Mouse (Mus musculus): ENCODE data around the gene St7.

The St7 gene

DNA sequence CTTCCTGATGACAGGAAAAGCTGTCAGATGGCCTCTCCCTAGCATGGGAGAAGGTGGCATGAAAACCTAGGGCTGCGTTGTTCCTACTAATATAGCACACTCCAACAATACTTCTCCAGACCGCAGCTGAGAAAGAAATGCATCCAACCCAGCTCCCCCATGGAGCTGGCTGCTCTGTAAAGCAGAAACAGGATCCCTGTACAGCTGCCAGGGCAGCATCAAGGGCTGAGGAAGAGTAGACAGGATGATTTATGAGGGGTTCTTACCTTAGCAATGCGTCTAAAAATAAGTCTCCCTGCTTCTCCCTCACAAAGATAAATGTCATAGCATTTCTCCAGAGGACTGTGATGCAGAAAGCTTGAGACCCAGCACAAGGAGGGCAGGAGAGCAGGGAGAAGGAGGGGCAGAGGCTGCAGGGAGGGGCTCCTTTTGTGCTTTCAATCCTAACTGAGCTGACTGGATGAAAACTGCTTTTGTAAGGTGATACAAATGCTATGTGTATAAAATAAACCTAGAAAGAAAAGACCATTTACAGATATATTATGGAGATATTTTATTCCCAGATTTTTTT is 124.2 kb downstream of the St7 start:
- no peak for DNase-seq (ENCODE audit: low spot score in 2 of 2)

DNA sequence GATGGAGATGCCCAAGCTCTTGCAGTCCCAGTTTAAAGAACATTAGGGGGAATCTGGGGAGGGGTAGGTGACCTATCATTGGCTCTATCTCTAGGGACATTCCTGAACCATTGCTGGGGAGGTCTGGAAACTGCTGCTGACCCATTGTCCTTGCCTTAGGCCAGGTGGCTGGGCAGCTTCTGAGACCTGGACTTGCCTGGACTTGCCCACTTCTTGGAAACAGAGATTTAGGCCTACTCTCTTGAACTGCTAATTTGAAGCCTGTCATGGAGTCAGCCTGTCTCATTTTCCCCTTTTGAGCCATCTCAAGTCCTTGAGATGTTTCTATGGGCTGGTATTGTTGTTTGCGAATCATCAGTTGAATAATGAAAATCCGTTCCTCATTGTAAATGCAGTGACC is 130.9 kb downstream of the St7 start:
- DNase-seq (ENCODE audit: low spot score in 2 of 2): no peak

- no peak for DNase-seq (ENCODE audit: low spot score in 2 of 2)
Observed at GRCm38 (mm10) chr6:17824735-17825134, 132.0 kb downstream of the St7 start.

- DNase-seq (ENCODE audit: low spot score in 2 of 2): no peak
Observed at GRCm38 (mm10) chr6:17828382-17828781, 135.6 kb downstream of the St7 start.

DNA sequence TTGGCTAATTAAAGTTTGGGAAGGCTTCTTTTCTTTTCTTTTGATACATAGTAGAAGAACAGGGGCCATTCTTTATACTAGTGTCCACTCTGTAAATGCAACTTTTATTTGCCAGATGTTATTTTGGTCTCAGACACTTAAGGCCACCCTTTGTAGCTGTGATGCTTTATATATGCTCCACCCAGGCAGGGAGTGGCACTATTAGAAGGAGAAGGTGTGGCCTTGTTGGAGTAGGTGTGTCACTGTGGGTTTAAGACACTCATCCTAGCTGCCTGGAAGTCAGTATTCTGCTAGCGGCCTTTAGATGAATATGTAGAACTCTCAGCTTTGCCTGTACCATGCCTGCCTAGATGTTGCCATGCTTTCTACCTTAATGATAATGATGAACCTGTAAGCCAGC is 137.2 kb downstream of the St7 start:
- no peak for DNase-seq (ENCODE audit: low spot score in 2 of 2)

DNA sequence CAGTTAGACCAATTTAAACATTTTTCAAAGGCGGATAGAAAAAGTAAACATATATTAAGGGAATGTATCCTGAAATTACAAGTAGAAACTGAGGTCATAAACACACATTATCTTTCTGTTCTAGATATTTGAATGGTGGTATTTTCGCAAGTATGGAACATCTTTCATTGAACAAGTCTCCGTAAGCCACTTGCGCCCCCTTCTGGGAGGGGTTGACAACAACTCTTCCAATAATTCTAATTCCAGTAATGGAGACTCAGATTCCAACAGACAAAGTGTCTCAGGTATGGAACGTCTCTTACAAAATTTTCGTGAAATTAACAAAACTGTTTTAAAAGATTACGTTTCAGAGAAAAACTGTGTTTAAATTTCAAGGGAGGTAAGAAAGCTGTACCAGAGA is 141.8 kb downstream of the St7 start:
- DNase-seq (ENCODE audit: low spot score in 2 of 2): peak; percentile 39 to 67

- no peak for DNase-seq (ENCODE audit: low spot score in 2 of 2)
Observed at GRCm38 (mm10) chr6:17835693-17836092, 143.0 kb downstream of the St7 start.

DNA sequence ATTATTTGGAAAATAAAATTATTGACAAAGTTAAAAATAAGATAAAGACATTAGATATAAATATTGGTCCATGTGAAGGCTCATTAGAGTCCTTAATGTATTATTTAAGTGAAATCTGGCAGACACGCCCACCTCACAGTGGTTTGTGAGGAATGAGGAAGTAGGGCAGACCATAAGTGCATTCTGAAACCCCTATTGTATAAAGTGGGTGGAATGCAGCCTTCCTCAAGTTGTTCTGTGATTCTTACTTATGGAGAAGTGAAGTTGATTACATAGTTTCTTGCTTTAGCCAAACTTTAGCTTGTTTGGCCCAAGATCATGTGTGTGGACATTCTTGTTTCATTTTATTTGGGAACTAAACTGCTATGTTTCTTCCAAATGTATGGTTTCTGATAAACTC is 144.9 kb downstream of the St7 start:
- DNase-seq (ENCODE audit: low spot score in 2 of 2): no peak

DNA sequence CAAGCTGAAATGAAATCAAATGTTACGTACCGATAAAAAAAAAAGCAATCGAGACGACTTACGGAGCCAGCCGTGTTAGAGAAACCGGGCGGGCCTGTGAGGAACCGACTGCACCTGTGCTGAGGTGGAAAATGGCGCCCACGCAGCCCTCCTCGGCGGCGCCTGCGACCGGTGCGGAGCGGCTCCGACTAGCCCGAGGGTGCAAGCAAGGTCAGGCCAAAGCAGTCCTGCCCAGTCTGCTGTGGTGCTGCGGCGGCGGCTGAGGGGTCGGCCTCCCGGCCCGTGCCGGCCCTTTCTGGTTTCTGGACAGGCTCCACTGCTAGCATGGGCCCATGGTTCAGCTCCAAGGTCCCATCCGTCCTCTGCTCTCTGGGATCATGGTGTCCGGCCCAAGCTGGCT is 147.7 kb downstream of the St7 start:
- no peak for DNase-seq (ENCODE audit: low spot score in 2 of 2)

DNA sequence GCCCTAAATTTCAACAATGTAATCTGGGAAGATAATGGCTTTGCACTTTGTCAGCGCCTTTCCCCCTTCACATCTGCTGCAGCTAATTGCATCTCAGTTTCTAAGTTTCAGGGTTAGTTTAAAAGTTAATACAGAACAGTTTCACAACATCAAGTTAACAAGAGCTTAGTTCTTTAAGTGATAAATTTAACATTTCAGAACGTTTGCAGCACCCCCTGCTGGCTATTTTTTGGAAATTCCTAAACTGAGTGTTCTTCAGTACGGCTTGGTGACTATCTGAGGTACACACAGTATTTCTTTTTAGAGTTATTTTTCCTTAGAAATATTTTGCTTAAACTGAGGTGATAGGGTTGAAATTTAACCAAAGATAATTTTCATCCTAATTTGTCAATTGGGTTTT is 150.0 kb downstream of the St7 start:
- peak in 1 of 2 experiments; percentile 47 for DNase-seq (ENCODE audit: low spot score in 2 of 2)

- DNase-seq (ENCODE audit: low spot score in 2 of 2): no peak
Observed at GRCm38 (mm10) chr6:17851316-17851715, 158.6 kb downstream of the St7 start.

- no peak for DNase-seq (ENCODE audit: low spot score in 2 of 2)
Observed at GRCm38 (mm10) chr6:17853587-17854274, 161.0 kb downstream of the St7 start.

DNA sequence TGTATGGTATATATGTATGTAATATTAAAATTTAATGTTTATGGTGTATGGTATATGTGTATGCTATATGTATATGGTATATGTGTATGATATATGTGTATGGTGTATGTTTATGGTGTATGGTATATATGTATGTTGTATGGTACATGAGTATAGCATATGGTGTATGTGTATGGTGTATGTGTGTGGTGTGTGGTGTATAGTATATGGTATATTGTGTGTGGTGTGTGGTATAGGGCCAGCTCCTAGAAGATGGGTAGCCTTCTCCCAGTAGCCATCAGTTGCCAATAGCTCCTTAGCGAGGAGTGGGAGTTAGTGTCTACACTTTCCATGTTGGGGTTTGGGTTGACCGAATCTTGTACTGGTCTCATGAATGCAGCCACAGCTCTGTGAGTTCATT is 162.9 kb downstream of the St7 start:
- peak in 1 of 2 experiments; percentile 2 for DNase-seq (ENCODE audit: low spot score in 2 of 2)

GRCm38 (mm10) chr6:17859564-17859963 is 166.8 kb downstream of the St7 start:
- no peak for DNase-seq (ENCODE audit: low spot score in 2 of 2)

DNA sequence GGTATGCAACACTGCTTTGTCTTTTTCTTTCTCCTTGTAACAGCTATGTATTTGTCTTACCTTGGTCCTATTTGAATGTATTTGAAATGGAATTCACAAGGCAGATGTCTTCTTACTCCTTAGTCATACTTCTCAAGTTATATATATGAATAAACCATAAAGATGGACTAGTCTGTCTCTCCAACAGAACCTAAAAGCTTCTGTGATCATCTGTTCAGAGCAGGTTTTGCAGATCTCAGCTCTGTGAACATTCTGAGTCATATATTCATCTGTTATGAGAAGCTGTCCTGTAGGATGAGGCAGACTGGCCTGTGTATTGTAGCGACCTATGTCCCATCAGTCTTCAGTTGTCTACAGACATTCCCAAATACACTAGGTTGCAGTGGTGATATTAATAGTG is 167.7 kb downstream of the St7 start:
- DNase-seq (ENCODE audit: low spot score in 2 of 2): no peak

DNA sequence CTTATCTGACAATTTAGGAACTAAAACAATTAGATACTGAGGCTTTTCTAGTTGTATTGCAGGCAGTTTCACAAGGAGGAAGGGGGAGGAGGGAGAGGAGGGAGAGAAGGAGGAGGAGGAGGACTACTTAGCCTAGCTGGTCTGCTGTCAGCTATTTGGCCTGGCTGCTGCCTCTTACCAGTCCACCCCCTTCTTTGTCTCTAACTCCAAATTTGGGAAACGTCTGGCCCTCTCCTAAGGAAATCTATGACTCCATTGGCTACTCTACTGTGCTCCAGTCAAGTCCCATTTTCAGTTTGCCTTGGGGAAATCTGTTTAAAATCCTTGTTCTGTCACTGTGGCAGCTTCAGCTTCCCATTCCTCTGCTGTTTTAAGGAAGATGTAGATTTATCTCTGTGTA is 175.1 kb downstream of the St7 start:
- no peak for DNase-seq (ENCODE audit: low spot score in 2 of 2)

GRCm38 (mm10) chr6:17871831-17872372 is 179.2 kb downstream of the St7 start:
- DNase-seq (ENCODE audit: low spot score in 2 of 2): no peak

GRCm38 (mm10) chr6:17875606-17876005 is 182.9 kb downstream of the St7 start:
- DNase-seq (ENCODE audit: low spot score in 2 of 2): no peak

DNA sequence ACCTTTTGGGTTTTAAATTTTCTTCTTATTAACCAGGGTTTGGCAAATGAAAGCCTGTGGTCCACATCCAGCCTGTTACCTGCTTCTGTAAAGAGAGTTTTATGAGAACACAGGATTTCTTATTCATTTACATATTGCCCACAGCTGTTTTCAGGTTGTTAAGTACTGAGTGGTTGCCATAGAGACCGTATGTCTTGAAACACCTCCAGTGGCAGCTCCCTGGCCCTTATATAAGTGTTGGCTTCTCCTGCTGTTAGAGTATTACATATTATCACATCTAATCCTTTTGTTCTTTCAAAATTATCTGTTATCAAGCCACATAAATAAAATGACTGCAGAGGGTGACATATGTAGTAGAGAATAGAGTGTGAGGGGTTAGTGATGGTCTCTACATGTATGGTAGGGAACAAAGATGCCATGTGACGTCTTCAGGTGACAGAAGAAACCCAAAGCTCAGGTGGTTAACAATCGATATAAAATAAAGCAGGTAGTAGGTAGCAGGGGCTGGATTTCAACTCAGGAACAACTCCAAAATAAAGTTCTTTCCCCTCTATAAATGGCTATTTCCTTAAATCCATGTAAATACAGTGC is 183.4 kb downstream of the St7 start:
- DNase-seq (ENCODE audit: low spot score in 2 of 2): no peak

- no peak for DNase-seq (ENCODE audit: low spot score in 2 of 2)
Observed at GRCm38 (mm10) chr6:17876670-17877179, 184.0 kb downstream of the St7 start.

DNA sequence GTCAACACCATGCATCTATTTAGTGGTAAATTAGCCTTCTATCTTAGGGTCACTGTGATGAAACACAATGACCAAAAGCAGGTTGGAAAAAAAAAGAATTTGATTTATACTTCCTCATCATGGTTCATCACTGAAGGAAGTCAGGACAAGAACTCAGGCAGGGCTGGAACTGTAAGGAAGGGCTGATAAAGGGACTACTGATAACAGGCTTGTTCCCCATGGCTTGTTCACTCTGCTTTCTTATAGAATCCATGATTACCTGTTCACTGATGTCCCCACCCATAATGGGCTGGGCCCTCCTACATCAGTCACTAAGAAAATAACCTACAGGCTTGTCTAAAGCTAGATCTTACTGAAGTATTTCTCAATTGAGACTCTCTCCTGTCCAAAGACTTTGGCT is 190.2 kb downstream of the St7 start:
- no peak for DNase-seq (ENCODE audit: low spot score in 2 of 2)

GRCm38 (mm10) chr6:17887765-17888164 is 195.0 kb downstream of the St7 start:
- no peak for DNase-seq (ENCODE audit: low spot score in 2 of 2)

DNA sequence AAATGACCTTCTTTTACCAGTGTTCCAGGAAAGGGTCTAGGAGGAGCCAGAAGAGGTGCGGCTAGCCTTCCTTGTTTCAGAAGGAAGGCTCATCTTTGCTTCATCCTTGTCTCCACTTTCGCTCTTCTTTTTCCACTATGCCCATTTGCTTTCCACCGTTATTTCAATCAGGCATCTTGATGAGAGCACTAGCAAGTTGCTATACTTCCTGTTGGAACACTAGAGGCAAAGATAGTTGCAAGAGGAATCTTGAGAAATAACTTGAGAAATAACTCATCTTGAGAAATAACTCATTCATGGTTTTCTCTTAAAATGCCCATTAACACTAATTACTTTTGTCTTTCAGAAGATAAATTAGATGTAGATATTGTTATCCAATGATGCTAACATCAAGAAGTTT is 202.8 kb downstream of the St7 start:
- no peak for DNase-seq (ENCODE audit: low spot score in 2 of 2)

Data from frontal cortex, postnatal 25 days (tissue).